Mouse (Mus musculus): ENCODE results near the gene Gcgr.

DNA sequence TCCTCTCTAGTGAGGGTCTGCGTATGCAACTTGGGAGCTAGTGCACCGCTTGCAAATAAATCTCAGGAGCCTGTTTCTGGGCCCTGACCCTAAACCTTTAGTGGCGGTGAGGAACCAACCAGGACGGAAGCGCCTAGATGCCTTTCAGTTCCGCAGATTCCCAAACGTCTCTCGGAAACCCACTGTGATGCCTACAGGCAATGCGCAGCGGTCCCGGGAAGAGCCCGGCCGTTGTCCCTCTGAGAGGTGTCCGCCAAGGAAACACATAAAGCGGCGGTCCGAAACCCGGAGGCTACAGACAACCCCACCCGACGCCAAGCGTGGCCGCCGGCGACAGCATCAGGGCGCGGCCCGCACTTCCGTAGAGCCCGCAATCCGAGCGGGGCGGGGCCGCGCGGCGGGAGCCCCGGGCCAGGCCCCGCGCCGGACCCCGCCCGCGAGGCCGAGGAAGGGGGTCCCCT is 50.4 kb downstream of the Gcgr start:
- TF ChIP-seq CTCF (IDR thresholded peaks at IDR 0.05; ENCODE audit: control insufficient read depth, insufficient read depth, insufficient replicate concordance, low read depth, low read length) (no peak), POLR2A (IDR thresholded peaks at IDR 0.05; ENCODE audit: control insufficient read depth, low read depth, low read length) (no peak)
